Mouse (Mus musculus) midbrain, embryonic 15.5 days (tissue): ENCODE data around the gene Ano10. TPM values are rescaled to one million over a fixed set of nuclear protein-coding genes. Genes with fewer than 3 reads are reported as not detected.

ENCODE experiments used
- ATAC-seq: fragments of 200-750 bp; cut with Nextera tagmentation; replicated peaks from 2 replicates; pipeline ENCODE4 v1.8.0; 2017; ENCODE audit warnings: moderate TSS enrichment
- H3K27ac ChIP-seq: fragments of 300-500 bp; sonication (generic); 2 replicates; pipeline ENCODE4 v1.5.1; 2015; ENCODE audit warnings: mild to moderate bottlenecking, inconsistent platforms
- H3K27me3 ChIP-seq: fragments of 300-500 bp; sonication (generic); replicated peaks from 2 replicates; pipeline ENCODE4 v1.6.1; 2015; ENCODE audit warnings: inconsistent platforms
- H3K36me3 ChIP-seq: fragments of 300-500 bp; sonication (generic); replicated peaks from 2 replicates; pipeline ENCODE4 v1.6.1; 2015; ENCODE audit warnings: inconsistent platforms
- H3K4me1 ChIP-seq: fragments of 300-500 bp; sonication (generic); 2 replicates; pipeline ENCODE4 v1.6.1; 2015; ENCODE audit warnings: inconsistent platforms
- H3K4me2 ChIP-seq: fragments of 300-500 bp; sonication (generic); 2 replicates; pipeline ENCODE4 v1.6.1; 2015; ENCODE audit warnings: inconsistent platforms, mild to moderate bottlenecking, moderate library complexity
- H3K4me3 ChIP-seq: fragments of 300-500 bp; sonication (generic); 2 replicates; pipeline ENCODE4 v1.5.1; 2015; ENCODE audit warnings: mild to moderate bottlenecking, inconsistent platforms
- H3K9ac ChIP-seq: fragments of 300-500 bp; sonication (generic); 2 replicates; pipeline ENCODE4 v1.6.1; 2015; ENCODE audit warnings: mild to moderate bottlenecking, inconsistent platforms
- H3K9me3 ChIP-seq: fragments of 300-500 bp; sonication (generic); 2 replicates; pipeline ENCODE4 v1.6.1; 2016; ENCODE audit warnings: inconsistent platforms
- WGBS: fragments of 180-500 bp; shearing (Covaris S2); methylation state at CpG from one replicate; pipeline ENCODE4 v1.1.7; 2015; ENCODE audit warnings: mixed read lengths; 5-methylcytosine and 5-hydroxymethylcytosine counted together
- polyA plus RNA-seq: library from polyadenylated mRNA; unstranded; fragments of >200 nt; fragmentation: Nextera tagmentation; extraction: Ambion mirVana; gene quantifications from 2 replicates; pipeline ENCODE4 v1.2.1, GENCODE M21; 2015

Gene Ano10
- polyA plus RNA-seq, 1 experiment from 2014 or later = 39.7 TPM

DNA sequence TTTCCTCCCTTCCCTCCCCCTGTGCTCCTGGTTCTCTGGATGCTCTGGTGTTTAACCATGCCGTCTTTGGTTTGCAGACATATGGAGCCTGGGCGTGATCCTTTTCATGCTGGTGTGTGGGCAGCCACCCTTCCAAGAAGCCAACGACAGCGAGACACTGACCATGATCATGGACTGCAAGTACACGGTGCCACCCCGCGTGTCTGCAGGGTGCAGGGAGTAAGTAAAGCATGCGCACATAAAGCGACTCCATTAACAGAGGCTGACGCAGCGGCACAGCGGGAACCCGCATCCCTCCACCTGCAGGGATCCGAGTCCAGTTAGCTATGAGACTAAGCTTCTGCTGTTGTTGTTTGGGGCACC lies 137.2 kb downstream of the Ano10 start:
- WGBS = 92% methylated on average over 14 of the region's 14 CpGs
- Histone ChIP-seq H3K27me3 (no peaks in the 10 kb centered on the region), H3K36me3 (0 out of 2 replicates have a peak, but pooled peaks cover 5% of the 10 kb centered on the region), H3K4me2 (no peak overlapping the region), H3K9me3 (no peaks in the 10 kb centered on the region), H3K9ac (no peak overlapping the region), H3K4me3 (no peak overlapping the region), H3K27ac (no peak overlapping the region), H3K4me1 (no peaks in the 10 kb centered on the region)
- ATAC-seq = no peak

DNA sequence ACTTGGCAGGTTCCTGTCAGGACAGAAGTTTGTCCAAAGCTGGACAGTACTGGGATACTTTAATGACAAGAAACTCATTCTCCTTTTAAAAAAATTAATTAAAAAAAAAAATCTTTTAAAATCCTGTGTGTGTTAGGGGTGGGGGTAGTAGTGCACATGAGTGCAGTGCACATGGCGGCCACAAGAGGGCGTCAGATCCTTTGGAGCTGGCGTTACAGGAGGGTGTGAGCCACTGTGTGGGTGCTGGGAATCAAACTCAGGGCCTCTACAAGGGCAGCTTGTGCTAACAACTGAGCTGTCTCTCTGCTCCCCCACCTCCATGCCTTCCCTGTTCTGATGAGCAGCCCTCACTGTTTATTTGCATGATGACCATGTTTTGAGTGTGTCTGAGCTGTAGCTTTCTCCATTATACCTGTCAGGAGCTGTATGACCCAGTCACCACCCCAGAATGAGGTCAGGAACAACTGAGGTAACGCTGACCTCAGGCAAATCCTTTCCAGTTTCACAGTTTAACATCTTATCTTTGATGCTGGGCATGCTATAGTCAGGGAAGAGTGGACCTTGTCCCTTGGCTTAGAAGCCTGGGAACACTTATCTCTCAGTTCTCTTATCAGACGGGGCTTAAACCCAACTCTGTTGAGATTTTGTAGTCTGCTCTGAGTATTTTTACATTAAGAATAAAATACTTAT lies 137.7 kb downstream of the Ano10 start:
- WGBS = 91% methylated on average over 5 of the region's 5 CpGs
- H3K27me3 ChIP-seq = no peaks in the 10 kb centered on the region
- no peaks in the 10 kb centered on the region for H3K9me3 ChIP-seq
- no peak for ATAC-seq
- no peak overlapping the region for H3K4me2 ChIP-seq
- H3K4me3 ChIP-seq = no peak overlapping the region
- H3K27ac ChIP-seq = no peak overlapping the region
- 0 out of 2 replicates have a peak, but pooled peaks cover 5% of the 10 kb centered on the region for H3K36me3 ChIP-seq
- no peaks in the 10 kb centered on the region for H3K4me1 ChIP-seq
- no peak overlapping the region for H3K9ac ChIP-seq

DNA sequence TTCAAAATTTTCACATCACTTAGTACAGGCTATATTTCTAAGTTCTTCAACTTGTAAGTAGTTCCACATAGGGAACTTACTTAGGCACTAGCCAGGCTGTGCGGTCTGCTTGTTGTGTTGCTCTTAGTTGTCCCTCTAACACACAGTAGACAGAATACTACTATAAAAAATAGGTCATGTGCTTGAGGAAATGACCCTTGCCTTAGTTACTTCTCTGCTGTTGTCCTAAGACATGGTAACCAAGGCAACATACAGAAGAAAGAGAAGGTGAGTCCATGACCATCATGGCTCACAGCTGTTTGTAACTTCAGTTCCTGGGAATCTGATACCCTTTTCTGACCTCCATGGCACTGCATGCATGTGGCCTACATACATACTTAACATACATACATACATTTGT lies 139.0 kb downstream of the Ano10 start:
- WGBS = 92% methylated on average over 1 of the region's 1 CpGs
- Histone ChIP-seq H3K27ac (no peak overlapping the region), H3K4me2 (no peak overlapping the region), H3K36me3 (0 out of 2 replicates have a peak, but pooled peaks cover 5% of the 10 kb centered on the region), H3K4me3 (no peak overlapping the region), H3K4me1 (no peaks in the 10 kb centered on the region), H3K9me3 (no peaks in the 10 kb centered on the region), H3K9ac (no peak overlapping the region), H3K27me3 (no peaks in the 10 kb centered on the region)
- ATAC-seq = no peak

DNA sequence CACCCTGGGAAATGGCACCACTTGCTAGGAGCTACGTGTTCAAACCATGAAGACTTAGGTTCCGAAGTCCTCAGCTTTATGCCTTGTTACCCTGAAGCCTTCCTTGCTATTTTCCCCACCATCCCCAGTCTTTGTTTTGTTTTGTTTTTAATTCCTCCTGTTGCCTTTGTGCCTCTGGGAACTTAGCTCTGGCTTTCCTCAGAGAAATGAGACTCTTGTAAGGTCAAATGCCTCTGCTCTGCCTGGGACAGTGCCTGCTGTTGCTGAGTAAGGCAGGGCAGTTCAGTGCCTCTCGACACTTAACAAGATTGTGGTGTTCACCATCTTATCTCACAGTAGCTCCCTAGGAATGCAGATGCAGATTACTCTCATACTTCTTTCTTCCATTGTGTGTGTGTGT lies 140.8 kb downstream of the Ano10 start:
- Histone ChIP-seq H3K27me3 (no peaks in the 10 kb centered on the region), H3K27ac (no peak overlapping the region), H3K4me3 (no peak overlapping the region), H3K36me3 (0 out of 2 replicates have a peak, but pooled peaks cover 4% of the 10 kb centered on the region), H3K9ac (no peak overlapping the region), H3K4me1 (no peaks in the 10 kb centered on the region), H3K9me3 (no peaks in the 10 kb centered on the region), H3K4me2 (no peak overlapping the region)
- no peak for ATAC-seq
- WGBS = 94% methylated on average over 3 of the region's 3 CpGs

DNA sequence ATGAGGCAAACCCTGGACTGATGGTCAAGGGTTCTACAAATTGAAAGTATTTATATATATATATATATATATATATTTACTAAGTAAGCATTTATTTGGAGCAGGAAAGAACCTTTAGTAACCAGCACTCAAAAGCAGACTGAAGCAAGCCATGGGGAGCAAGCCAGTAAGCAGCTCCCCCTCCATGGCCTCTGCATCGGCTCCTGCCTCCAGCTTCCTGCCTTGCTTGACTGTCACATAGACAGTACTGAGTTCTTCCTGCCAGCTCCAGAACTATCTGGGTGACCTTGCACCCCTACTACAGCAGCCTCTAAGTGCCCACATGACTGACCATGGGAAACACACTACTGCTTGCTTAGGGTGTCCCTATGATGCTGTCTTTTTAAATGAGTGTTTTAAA lies 141.7 kb downstream of the Ano10 start:
- H3K36me3 ChIP-seq = no peaks in the 10 kb centered on the region
- H3K4me1 ChIP-seq = no peaks in the 10 kb centered on the region
- no peaks in the 10 kb centered on the region for H3K27me3 ChIP-seq
- H3K4me3 ChIP-seq = no peak overlapping the region
- H3K27ac ChIP-seq = no peak overlapping the region
- 91% methylated on average over 1 of the region's 1 CpGs for WGBS
- no peak overlapping the region for H3K9ac ChIP-seq
- ATAC-seq = no peak
- H3K9me3 ChIP-seq = no peaks in the 10 kb centered on the region
- H3K4me2 ChIP-seq = no peak overlapping the region

DNA sequence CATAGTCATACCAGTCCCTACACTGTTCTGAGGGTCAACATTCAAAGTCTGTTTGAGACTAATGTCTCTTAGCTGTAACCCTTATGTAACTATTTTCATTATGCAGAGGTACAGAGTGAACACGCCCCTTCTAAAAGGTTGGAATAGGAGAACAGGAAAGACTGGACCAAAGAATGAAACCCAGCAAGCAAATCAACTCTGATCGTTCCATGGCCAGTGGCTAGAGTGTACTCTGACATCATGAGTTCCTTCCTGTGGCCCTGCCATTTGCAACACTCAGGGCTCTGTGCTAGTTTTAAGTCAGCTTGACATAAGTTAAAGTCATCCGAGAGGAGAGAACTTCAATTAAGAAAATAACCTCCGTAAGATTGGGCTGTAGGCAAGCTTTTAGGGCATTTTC lies 142.2 kb downstream of the Ano10 start:
- WGBS = 95% methylated on average over 4 of the region's 4 CpGs
- H3K27ac ChIP-seq = no peak overlapping the region
- ATAC-seq = no peak

DNA sequence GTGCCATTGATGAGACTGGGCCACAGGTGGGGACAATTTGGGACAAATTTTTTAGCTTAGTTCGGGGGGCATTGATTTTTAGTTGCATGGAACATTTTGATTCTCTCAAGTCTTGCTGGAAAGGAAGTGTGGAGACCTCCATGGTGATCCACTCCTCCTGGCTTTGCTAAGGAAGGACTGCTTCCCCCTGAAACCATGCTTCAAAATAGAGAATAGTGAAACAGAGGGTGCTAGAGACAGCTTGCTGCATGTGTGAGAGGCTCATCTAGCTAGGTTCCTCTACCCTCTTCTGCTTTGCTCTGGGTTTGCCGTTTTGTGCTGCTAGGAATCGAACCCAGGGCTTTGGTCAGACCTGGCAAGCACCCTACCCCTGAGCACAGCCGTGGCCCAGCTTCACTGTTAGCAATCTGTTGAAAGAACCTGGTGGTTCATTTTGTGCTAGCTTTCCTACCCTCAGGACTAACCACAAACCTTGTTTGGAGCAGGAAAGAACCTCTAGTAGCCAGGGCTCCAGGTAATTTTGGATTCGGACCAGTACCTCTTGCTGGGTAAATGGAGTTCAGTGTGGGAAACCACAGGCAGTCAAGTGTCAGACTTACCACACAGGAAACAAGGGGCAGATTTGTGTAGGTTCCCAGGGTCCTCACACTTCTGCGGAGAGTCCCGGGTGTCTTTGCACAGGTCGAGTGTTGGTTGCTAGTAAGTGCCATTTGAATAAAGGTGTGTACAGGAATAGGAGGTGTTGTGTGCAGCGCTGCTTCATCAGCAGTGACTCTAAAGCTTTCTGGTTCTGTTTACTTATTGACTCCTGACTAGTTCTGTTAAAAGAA lies 144.0 kb downstream of the Ano10 start:
- 93% methylated on average over 9 of the region's 9 CpGs for WGBS
- Histone ChIP-seq H3K36me3 (no peaks in the 10 kb centered on the region), H3K27ac (no peak overlapping the region), H3K9ac (no peak overlapping the region), H3K27me3 (no peaks in the 10 kb centered on the region), H3K4me1 (peaks cover 12% of the 10 kb centered on the region; the same call in 1 of the 2 replicates), H3K4me2 (no peak overlapping the region), H3K4me3 (no peak overlapping the region), H3K9me3 (no peaks in the 10 kb centered on the region)
- ATAC-seq = no peak

More for the DNA sequence above, 142.2 kb downstream of the Ano10 start:
- Histone ChIP-seq H3K36me3 (no peaks in the 10 kb centered on the region), H3K27me3 (no peaks in the 10 kb centered on the region), H3K4me2 (no peak overlapping the region), H3K4me3 (no peak overlapping the region), H3K4me1 (no peaks in the 10 kb centered on the region), H3K9me3 (no peaks in the 10 kb centered on the region), H3K9ac (no peak overlapping the region)

DNA sequence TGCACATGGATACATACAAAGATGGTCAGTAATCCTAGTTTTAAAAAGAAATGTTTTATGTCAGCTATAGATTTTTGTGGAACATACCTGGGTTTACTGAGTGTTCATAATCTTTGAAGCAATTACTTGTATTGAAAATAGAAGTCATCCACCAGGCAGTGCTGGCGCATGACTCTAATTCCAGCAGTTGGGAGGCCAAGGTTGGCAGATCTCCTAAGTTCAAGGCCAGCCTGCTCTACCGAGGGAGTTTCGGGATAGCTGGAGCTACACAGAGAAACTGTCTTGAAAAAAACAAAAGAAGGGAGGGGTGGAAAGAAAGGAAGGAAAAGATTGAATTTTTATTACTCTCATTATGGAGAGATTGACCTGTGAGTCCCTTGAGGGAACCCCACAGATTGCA lies 145.9 kb downstream of the Ano10 start:
- 84% methylated on average over 3 of the region's 3 CpGs for WGBS
- ATAC-seq = no peak

DNA sequence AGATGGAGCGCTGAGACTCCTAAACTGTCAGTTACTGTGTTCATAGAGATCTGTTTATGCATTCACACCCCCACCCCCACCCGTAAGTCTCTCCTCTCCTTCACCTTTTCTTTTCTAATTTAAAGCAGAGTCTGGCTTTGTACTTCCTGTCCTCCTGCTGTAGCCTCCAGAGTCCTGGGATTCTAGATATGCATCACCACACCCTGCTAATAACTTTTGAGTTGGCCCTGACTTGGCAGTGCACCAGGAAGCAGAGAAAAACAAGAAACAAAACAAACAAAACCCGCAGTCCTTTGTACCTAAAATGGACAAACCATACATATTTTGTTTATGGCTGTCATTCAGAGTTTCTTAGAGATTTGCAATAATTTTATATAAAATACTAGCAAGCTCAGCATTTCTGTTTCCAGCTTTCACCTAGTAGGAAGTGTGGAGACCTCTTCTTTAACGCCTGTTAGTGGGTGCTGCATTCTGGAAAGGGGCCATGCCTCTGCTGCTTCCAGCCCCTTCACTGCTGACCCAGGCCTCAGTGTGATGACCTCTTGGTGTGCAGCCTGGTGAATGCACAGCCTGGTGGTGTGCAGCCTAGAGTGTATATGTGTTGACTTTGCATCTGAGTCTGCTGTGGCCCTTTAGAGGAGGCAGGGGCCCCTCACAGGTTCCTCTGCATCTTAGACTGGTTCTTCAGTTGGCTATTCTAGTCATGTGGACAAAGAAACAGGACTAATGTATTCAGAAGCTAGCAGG lies 147.9 kb downstream of the Ano10 start:
- H3K27ac ChIP-seq = no peak overlapping the region

More for the DNA sequence above, 145.9 kb downstream of the Ano10 start:
- H3K9ac ChIP-seq = no peak overlapping the region
- no peaks in the 10 kb centered on the region for H3K27me3 ChIP-seq
- no peak overlapping the region for H3K27ac ChIP-seq
- peaks cover 12% of the 10 kb centered on the region; the same call in 1 of the 2 replicates for H3K4me1 ChIP-seq
- no peak overlapping the region for H3K4me2 ChIP-seq
- H3K36me3 ChIP-seq = peaks cover 7% of the 10 kb centered on the region; the same call in 1 of the 2 replicates
- H3K4me3 ChIP-seq = no peak overlapping the region
- no peaks in the 10 kb centered on the region for H3K9me3 ChIP-seq

DNA sequence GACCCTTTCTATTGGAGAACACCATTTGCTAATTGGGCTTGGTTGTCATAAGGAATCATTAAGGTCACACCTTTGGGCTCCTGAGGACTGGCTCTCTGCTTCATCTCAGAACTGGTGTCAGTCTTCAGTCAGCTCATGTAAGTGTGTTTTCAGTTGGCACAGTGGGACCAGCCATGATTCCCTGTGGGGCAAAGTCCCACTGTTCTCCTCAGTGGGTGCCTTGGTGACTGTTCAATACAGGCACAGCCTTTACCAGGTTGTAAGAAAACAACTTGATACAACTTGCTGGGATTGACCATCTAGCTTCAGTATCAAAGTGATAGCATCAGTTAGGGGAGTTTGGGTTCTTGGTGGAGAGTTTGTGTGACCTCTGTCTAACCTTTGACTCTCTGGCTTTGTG lies 148.5 kb downstream of the Ano10 start:
- H3K4me3 ChIP-seq = no peak overlapping the region

More for the DNA sequence above, 147.9 kb downstream of the Ano10 start:
- 86% methylated on average over 4 of the region's 4 CpGs for WGBS
- Histone ChIP-seq H3K4me3 (no peak overlapping the region), H3K4me1 (peaks cover 12% of the 10 kb centered on the region; the same call in 1 of the 2 replicates), H3K27me3 (no peaks in the 10 kb centered on the region), H3K36me3 (peaks cover 7% of the 10 kb centered on the region; the same call in 1 of the 2 replicates), H3K9ac (no peak overlapping the region), H3K4me2 (no peak overlapping the region), H3K9me3 (no peaks in the 10 kb centered on the region)
- no peak for ATAC-seq

DNA sequence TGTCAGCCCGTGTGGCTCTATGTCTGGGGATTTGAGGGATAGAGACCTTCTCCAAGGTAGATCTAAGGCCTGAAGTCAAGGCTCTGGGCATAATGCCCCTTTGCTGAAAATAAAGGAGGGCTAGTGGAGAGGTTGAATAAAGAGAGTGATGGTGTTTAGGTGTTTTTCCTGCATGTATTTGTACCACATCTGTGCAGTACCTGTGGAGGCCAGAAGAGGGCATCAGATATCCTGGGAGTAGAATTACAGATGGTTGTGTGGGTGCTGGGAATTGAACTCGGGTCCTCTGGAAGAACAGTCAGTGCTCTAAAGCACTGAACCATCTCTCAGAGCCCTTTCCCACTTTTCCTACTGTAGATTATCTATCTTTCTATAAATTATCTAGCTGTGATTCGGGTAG lies 149.4 kb downstream of the Ano10 start:
- Histone ChIP-seq H3K4me3 (no peak overlapping the region), H3K9me3 (no peaks in the 10 kb centered on the region), H3K27me3 (no peaks in the 10 kb centered on the region), H3K36me3 (peaks cover 7% of the 10 kb centered on the region; the same call in 1 of the 2 replicates), H3K9ac (no peak overlapping the region), H3K4me2 (no peak overlapping the region), H3K27ac (no peak overlapping the region), H3K4me1 (peaks cover 12% of the 10 kb centered on the region; the same call in 1 of the 2 replicates)
- ATAC-seq = no peak
- WGBS = 96% methylated on average over 3 of the region's 3 CpGs

More for the DNA sequence above, 148.5 kb downstream of the Ano10 start:
- H3K9ac ChIP-seq = no peak overlapping the region
- no peak overlapping the region for H3K27ac ChIP-seq
- no peak for ATAC-seq
- peaks cover 12% of the 10 kb centered on the region; the same call in 1 of the 2 replicates for H3K4me1 ChIP-seq
- no peaks in the 10 kb centered on the region for H3K27me3 ChIP-seq
- H3K36me3 ChIP-seq = peaks cover 7% of the 10 kb centered on the region; the same call in 1 of the 2 replicates
- no peak overlapping the region for H3K4me2 ChIP-seq
- H3K9me3 ChIP-seq = no peaks in the 10 kb centered on the region

DNA sequence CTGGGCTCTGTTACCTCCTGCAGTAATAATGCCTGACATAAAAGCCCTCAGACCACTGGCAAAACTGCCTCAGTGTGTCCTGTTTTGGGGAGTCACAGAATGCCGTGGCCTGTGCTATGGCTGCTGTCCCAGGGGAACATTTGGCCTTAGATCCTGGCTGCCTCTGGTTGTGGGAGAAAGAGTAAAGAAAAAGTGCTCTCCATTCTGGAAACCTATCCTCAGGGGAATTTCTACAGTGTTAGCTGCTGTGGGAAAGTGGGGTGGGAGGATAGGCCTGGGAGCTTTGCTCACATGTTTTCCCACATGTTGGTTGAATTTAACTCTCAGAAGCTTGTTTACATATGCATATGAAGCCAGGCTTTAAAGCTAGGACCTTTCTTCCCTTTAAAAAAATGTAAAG lies 151.0 kb downstream of the Ano10 start:
- H3K4me1 ChIP-seq = peaks cover 12% of the 10 kb centered on the region; the same call in 1 of the 2 replicates
- no peaks in the 10 kb centered on the region for H3K9me3 ChIP-seq
- H3K36me3 ChIP-seq = peaks cover 7% of the 10 kb centered on the region; the same call in 1 of the 2 replicates
- H3K4me3 ChIP-seq = no peak overlapping the region
- H3K27ac ChIP-seq = no peak overlapping the region
- H3K9ac ChIP-seq = no peak overlapping the region
- WGBS = 77% methylated on average over 1 of the region's 1 CpGs
- ATAC-seq = no peak
- no peaks in the 10 kb centered on the region for H3K27me3 ChIP-seq
- H3K4me2 ChIP-seq = no peak overlapping the region
